Mouse (Mus musculus) lung, embryonic 14.5 days (tissue): ENCODE data around the gene 2610301B20Rik. TPM values are rescaled to one million over a fixed set of nuclear protein-coding genes. Genes with fewer than 3 reads are reported as not detected.

ENCODE experiments used
- ATAC-seq: fragments of 200-750 bp; cut with Nextera tagmentation; 2 replicates; pipeline ENCODE4 v1.8.0; 2017; ENCODE audit warnings: mild to moderate bottlenecking, moderate TSS enrichment, moderate library complexity; ENCODE audit not compliant: insufficient read depth
- DNase-seq: peaks from one replicate; pipeline ENCODE4 v3.0.0-alpha.2; 2015
- H3K27ac ChIP-seq: fragments of 300-500 bp; sonication (generic); 2 replicates; pipeline ENCODE4 v1.5.1; 2014; ENCODE audit warnings: low read depth, mild to moderate bottlenecking, moderate library complexity
- H3K27me3 ChIP-seq: fragments of 300-500 bp; sonication (generic); 2 replicates; pipeline ENCODE4 v1.6.1; 2014; ENCODE audit warnings: low read length, control low read depth; ENCODE audit not compliant: insufficient read depth
- H3K36me3 ChIP-seq: fragments of 300-500 bp; sonication (generic); 2 replicates; pipeline ENCODE4 v1.6.1; 2014; ENCODE audit warnings: control low read depth; ENCODE audit not compliant: insufficient read depth
- H3K4me1 ChIP-seq: fragments of 300-500 bp; sonication (generic); 2 replicates; pipeline ENCODE4 v1.6.1; 2014; ENCODE audit warnings: antibody characterized with exemption, control low read depth; ENCODE audit not compliant: insufficient read depth
- H3K4me2 ChIP-seq: fragments of 300-500 bp; sonication (generic); 2 replicates; pipeline ENCODE4 v1.6.1; 2014; ENCODE audit warnings: mild to moderate bottlenecking
- H3K4me3 ChIP-seq: fragments of 300-500 bp; sonication (generic); 2 replicates; pipeline ENCODE4 v1.5.1; 2014; ENCODE audit warnings: low read depth, low read length
- H3K9ac ChIP-seq: fragments of 300-500 bp; sonication (generic); 2 replicates; pipeline ENCODE4 v1.6.1; 2014
- H3K9me3 ChIP-seq: fragments of 300-500 bp; sonication (generic); 2 replicates; pipeline ENCODE4 v1.6.1; 2016; ENCODE audit warnings: low read depth, low read length, control low read depth
- CTCF ChIP-seq: IDR thresholded peaks from 2 replicates; pipeline ENCODE4 v1.5.1; 2016; ENCODE audit warnings: antibody characterized with exemption, low read depth
- WGBS: fragments of 180-500 bp; shearing (Covaris S2); extraction: QIAGEN DNeasy Blood & Tissue Kit; methylation state at CpG from one replicate; pipeline ENCODE4 v1.1.7; 2014; 5-methylcytosine and 5-hydroxymethylcytosine counted together
- polyA plus RNA-seq: library from polyadenylated mRNA; unstranded; fragments of >200 nt; fragmentation: Nextera tagmentation; extraction: Ambion mirVana; gene quantifications from 2 replicates; pipeline ENCODE4 v1.2.1, GENCODE M21; 2014

Gene 2610301B20Rik
- polyA plus RNA-seq, 1 experiment from 2014 or later = 29.3 TPM

- Histone ChIP-seq H3K27ac (no peak overlapping the region), H3K36me3 (no peaks in the 10 kb centered on the region), H3K4me1 (no peaks in the 10 kb centered on the region), H3K9me3 (no peaks in the 10 kb centered on the region), H3K4me2 (no peak overlapping the region), H3K27me3 (no peaks in the 10 kb centered on the region), H3K9ac (no peak overlapping the region), H3K4me3 (no peak overlapping the region)
- DNase-seq (no peak), ATAC-seq (peak; percentile 23; the same call in 1 of the 2 replicates)
- no peak for TF ChIP-seq CTCF
- WGBS = 67% methylated on average over 6 of the region's 6 CpGs
These were observed 37.7 kb downstream of the 2610301B20Rik start for GRCm38 (mm10) chr4:10911909-10912478.

GRCm38 (mm10) chr4:10912611-10913301 lies 38.5 kb downstream of the 2610301B20Rik start:
- ATAC-seq = peak; percentile 87; the same call in 1 of the 2 replicates
- peak; percentile 90 for TF ChIP-seq CTCF
- WGBS = 29% methylated on average over 7 of the region's 7 CpGs

GRCm38 (mm10) chr4:10913409-10913808 lies 39.1 kb downstream of the 2610301B20Rik start:
- ATAC-seq = no peak
- H3K4me3 ChIP-seq = no peak overlapping the region
- H3K9me3 ChIP-seq = no peaks in the 10 kb centered on the region
- WGBS = 81% methylated on average over 3 of the region's 3 CpGs
- H3K9ac ChIP-seq = no peak overlapping the region
- TF ChIP-seq CTCF = no peak
- DNase-seq = no peak
- H3K36me3 ChIP-seq = no peaks in the 10 kb centered on the region
- no peak overlapping the region for H3K4me2 ChIP-seq
- H3K27me3 ChIP-seq = no peaks in the 10 kb centered on the region
- H3K27ac ChIP-seq = no peak overlapping the region
- no peaks in the 10 kb centered on the region for H3K4me1 ChIP-seq

More at GRCm38 (mm10) chr4:10912611-10913301, 38.5 kb downstream of the 2610301B20Rik start:
- Histone ChIP-seq H3K9me3 (no peaks in the 10 kb centered on the region), H3K4me3 (no peak overlapping the region), H3K27ac (no peak overlapping the region), H3K4me1 (no peaks in the 10 kb centered on the region), H3K36me3 (no peaks in the 10 kb centered on the region), H3K4me2 (no peak overlapping the region), H3K9ac (no peak overlapping the region), H3K27me3 (no peaks in the 10 kb centered on the region)
- DNase-seq = peak; percentile 96

GRCm38 (mm10) chr4:10914766-10915165 lies 40.5 kb downstream of the 2610301B20Rik start:
- TF ChIP-seq CTCF = no peak
- Histone ChIP-seq H3K27ac (no peak overlapping the region), H3K4me3 (no peak overlapping the region), H3K9ac (no peak overlapping the region), H3K4me1 (no peaks in the 10 kb centered on the region), H3K9me3 (no peaks in the 10 kb centered on the region), H3K36me3 (no peaks in the 10 kb centered on the region), H3K4me2 (no peak overlapping the region), H3K27me3 (no peaks in the 10 kb centered on the region)
- DNase-seq (no peak), ATAC-seq (no peak)
- 43% methylated on average over 2 of the region's 2 CpGs for WGBS

- Histone ChIP-seq H3K36me3 (no peaks in the 10 kb centered on the region), H3K4me2 (no peak overlapping the region), H3K9me3 (no peaks in the 10 kb centered on the region), H3K27me3 (no peaks in the 10 kb centered on the region), H3K27ac (no peak overlapping the region), H3K4me3 (no peak overlapping the region), H3K9ac (no peak overlapping the region), H3K4me1 (no peaks in the 10 kb centered on the region)
- WGBS = 77% methylated on average over 3 of the region's 3 CpGs
- no peak for TF ChIP-seq CTCF
- DNase-seq (no peak), ATAC-seq (no peak)
These were observed 41.0 kb downstream of the 2610301B20Rik start for GRCm38 (mm10) chr4:10915271-10915670.

GRCm38 (mm10) chr4:10918402-10918801 lies 44.1 kb downstream of the 2610301B20Rik start:
- no peak overlapping the region for H3K4me3 ChIP-seq
- H3K27ac ChIP-seq = no peak overlapping the region
- H3K27me3 ChIP-seq = no peaks in the 10 kb centered on the region
- no peak overlapping the region for H3K4me2 ChIP-seq
- no peak overlapping the region for H3K9ac ChIP-seq
- no peak for ATAC-seq
- H3K36me3 ChIP-seq = no peaks in the 10 kb centered on the region
- TF ChIP-seq CTCF = no peak
- H3K9me3 ChIP-seq = no peaks in the 10 kb centered on the region
- DNase-seq = no peak
- WGBS = 79% methylated on average over 8 of the region's 8 CpGs
- H3K4me1 ChIP-seq = no peaks in the 10 kb centered on the region

- H3K4me3 ChIP-seq = no peak overlapping the region
- H3K9me3 ChIP-seq = no peaks in the 10 kb centered on the region
- H3K27ac ChIP-seq = no peak overlapping the region
- TF ChIP-seq CTCF = no peak
- no peaks in the 10 kb centered on the region for H3K4me1 ChIP-seq
- 30% methylated on average over 5 of the region's 5 CpGs for WGBS
- peak; percentile 24; the same call in 1 of the 2 replicates for ATAC-seq
- no peak overlapping the region for H3K4me2 ChIP-seq
- H3K9ac ChIP-seq = no peak overlapping the region
- DNase-seq = no peak
- no peaks in the 10 kb centered on the region for H3K36me3 ChIP-seq
- no peaks in the 10 kb centered on the region for H3K27me3 ChIP-seq
These were observed 44.8 kb downstream of the 2610301B20Rik start for GRCm38 (mm10) chr4:10919097-10919496.
